Mouse (Mus musculus) liver, embryonic 16.5 days (tissue): ENCODE results near the gene Etl4. TPM values are rescaled to one million over a fixed set of nuclear protein-coding genes. Genes with fewer than 3 reads are reported as not detected.

Source experiments
- ATAC-seq: fragments of 200-750 bp; cut with Nextera tagmentation; 2 replicates; pipeline ENCODE4 v1.8.0; 2017; ENCODE audit warnings: low read depth, mild to moderate bottlenecking, moderate number of reproducible peaks, moderate library complexity
- H3K27ac ChIP-seq: fragments of 300-500 bp; sonication (generic); 2 replicates; pipeline ENCODE4 v1.5.1; 2014; ENCODE audit warnings: mild to moderate bottlenecking, low read length
- H3K27me3 ChIP-seq: fragments of 300-500 bp; sonication (generic); 2 replicates; pipeline ENCODE4 v1.6.1; 2014; ENCODE audit warnings: low read depth, low read length, mixed read lengths; ENCODE audit not compliant: control insufficient read depth, insufficient read depth
- H3K36me3 ChIP-seq: fragments of 300-500 bp; sonication (generic); 2 replicates; pipeline ENCODE4 v1.6.1; 2014; ENCODE audit warnings: mild to moderate bottlenecking; ENCODE audit not compliant: control insufficient read depth, insufficient read depth
- H3K4me1 ChIP-seq: fragments of 300-500 bp; sonication (generic); 2 replicates; pipeline ENCODE4 v1.6.1; 2014; ENCODE audit warnings: low read depth, low read length, mixed read lengths; ENCODE audit not compliant: control insufficient read depth
- H3K4me2 ChIP-seq: fragments of 300-500 bp; sonication (generic); 2 replicates; pipeline ENCODE4 v1.6.1; 2014; ENCODE audit warnings: low read depth, low read length, mixed read lengths
- H3K4me3 ChIP-seq: fragments of 300-500 bp; sonication (generic); 2 replicates; pipeline ENCODE4 v1.5.1; 2014; ENCODE audit warnings: low read depth, mild to moderate bottlenecking, low read length
- H3K9ac ChIP-seq: fragments of 300-500 bp; sonication (generic); 2 replicates; pipeline ENCODE4 v1.6.1; 2014; ENCODE audit warnings: low read depth, low read length
- H3K9me3 ChIP-seq: fragments of 300-500 bp; sonication (generic); replicated peaks from 2 replicates; pipeline ENCODE4 v1.6.1; 2016; ENCODE audit warnings: low read length; ENCODE audit not compliant: control insufficient read depth
- WGBS: fragments of 180-500 bp; shearing (Covaris S2); extraction: QIAGEN DNeasy Blood & Tissue Kit; methylation state at CpG from one replicate; pipeline ENCODE4 v1.1.7; 2014; ENCODE audit not compliant: insufficient replicate concordance; 5-methylcytosine and 5-hydroxymethylcytosine counted together
- polyA plus RNA-seq: library from polyadenylated mRNA; unstranded; fragments of >200 nt; fragmentation: Nextera tagmentation; extraction: Ambion mirVana; gene quantifications from 2 replicates; pipeline ENCODE4 v1.2.1, GENCODE M21; 2015

The Etl4 gene
- polyA plus RNA-seq, 1 experiment from 2014 or later, result 3.4 TPM

- no peaks in the 10 kb centered on the region for H3K36me3 ChIP-seq
- no peak for ATAC-seq
- no peaks in the 10 kb centered on the region for H3K27me3 ChIP-seq
- no peaks in the 10 kb centered on the region for H3K4me1 ChIP-seq
- no peak overlapping the region for H3K4me3 ChIP-seq
- H3K9me3 ChIP-seq, result no peaks in the 10 kb centered on the region
- H3K27ac ChIP-seq, result no peak overlapping the region
- 36% methylated on average over 4 of the region's 4 CpGs for WGBS
- no peak overlapping the region for H3K9ac ChIP-seq
- no peak overlapping the region for H3K4me2 ChIP-seq
Observed at GRCm38 (mm10) chr2:20248043-20248664, 338.6 kb downstream of the Etl4 start.

GRCm38 (mm10) chr2:20249403-20249802 lies 339.8 kb downstream of the Etl4 start:
- Histone ChIP-seq H3K4me2 (no peak overlapping the region), H3K27me3 (no peaks in the 10 kb centered on the region), H3K36me3 (no peaks in the 10 kb centered on the region), H3K4me3 (no peak overlapping the region), H3K27ac (no peak overlapping the region), H3K9me3 (no peaks in the 10 kb centered on the region), H3K9ac (no peak overlapping the region), H3K4me1 (no peaks in the 10 kb centered on the region)
- 58% methylated on average over 4 of the region's 4 CpGs for WGBS
- ATAC-seq, result no peak

- no peak overlapping the region for H3K4me2 ChIP-seq
- no peak overlapping the region for H3K4me3 ChIP-seq
- no peaks in the 10 kb centered on the region for H3K9me3 ChIP-seq
- no peak for ATAC-seq
- H3K27ac ChIP-seq, result no peak overlapping the region
- WGBS, result 25% methylated on average over 2 of the region's 2 CpGs
- no peaks in the 10 kb centered on the region for H3K27me3 ChIP-seq
- H3K4me1 ChIP-seq, result no peaks in the 10 kb centered on the region
- no peak overlapping the region for H3K9ac ChIP-seq
- no peaks in the 10 kb centered on the region for H3K36me3 ChIP-seq
Observed at GRCm38 (mm10) chr2:20276124-20276523, 366.5 kb downstream of the Etl4 start.

GRCm38 (mm10) chr2:20281903-20282302 lies 372.3 kb downstream of the Etl4 start:
- Histone ChIP-seq H3K4me3 (no peak overlapping the region), H3K4me2 (no peak overlapping the region), H3K27me3 (no peaks in the 10 kb centered on the region), H3K9me3 (no peaks in the 10 kb centered on the region), H3K9ac (no peak overlapping the region), H3K27ac (no peak overlapping the region), H3K4me1 (no peaks in the 10 kb centered on the region), H3K36me3 (no peaks in the 10 kb centered on the region)
- 41% methylated on average over 2 of the region's 2 CpGs for WGBS
- ATAC-seq, result no peak

- ATAC-seq, result no peak
- 36% methylated on average over 2 of the region's 2 CpGs for WGBS
Observed at GRCm38 (mm10) chr2:20284425-20284824, 374.8 kb downstream of the Etl4 start.

GRCm38 (mm10) chr2:20290982-20291740 lies 381.6 kb downstream of the Etl4 start:
- H3K27ac ChIP-seq, result no peak overlapping the region
- no peak overlapping the region for H3K4me2 ChIP-seq
- no peaks in the 10 kb centered on the region for H3K4me1 ChIP-seq
- no peak for ATAC-seq
- H3K27me3 ChIP-seq, result no peaks in the 10 kb centered on the region
- H3K9ac ChIP-seq, result no peak overlapping the region
- H3K36me3 ChIP-seq, result no peaks in the 10 kb centered on the region
- no peak overlapping the region for H3K4me3 ChIP-seq
- no peaks in the 10 kb centered on the region for H3K9me3 ChIP-seq
- 52% methylated on average over 4 of the region's 4 CpGs for WGBS

More at GRCm38 (mm10) chr2:20284425-20284824, 374.8 kb downstream of the Etl4 start:
- Histone ChIP-seq H3K4me3 (no peak overlapping the region), H3K9me3 (no peaks in the 10 kb centered on the region), H3K36me3 (no peaks in the 10 kb centered on the region), H3K27ac (no peak overlapping the region), H3K9ac (no peak overlapping the region), H3K4me2 (no peak overlapping the region), H3K27me3 (no peaks in the 10 kb centered on the region), H3K4me1 (no peaks in the 10 kb centered on the region)

GRCm38 (mm10) chr2:20291741-20292110 lies 382.1 kb downstream of the Etl4 start:
- Histone ChIP-seq H3K27ac (no peak overlapping the region), H3K4me1 (no peaks in the 10 kb centered on the region), H3K9me3 (no peaks in the 10 kb centered on the region), H3K4me3 (no peak overlapping the region), H3K36me3 (no peaks in the 10 kb centered on the region), H3K9ac (no peak overlapping the region), H3K4me2 (no peak overlapping the region), H3K27me3 (no peaks in the 10 kb centered on the region)
- WGBS, result 20% methylated on average over 2 of the region's 2 CpGs
- ATAC-seq, result no peak

GRCm38 (mm10) chr2:20293336-20293735 lies 383.8 kb downstream of the Etl4 start:
- Histone ChIP-seq H3K9ac (no peak overlapping the region), H3K4me1 (no peaks in the 10 kb centered on the region), H3K27ac (no peak overlapping the region), H3K4me3 (no peak overlapping the region), H3K4me2 (no peak overlapping the region), H3K9me3 (no peaks in the 10 kb centered on the region), H3K36me3 (no peaks in the 10 kb centered on the region), H3K27me3 (no peaks in the 10 kb centered on the region)
- no peak for ATAC-seq
- WGBS, result 47% methylated on average over 8 of the region's 8 CpGs

- no peaks in the 10 kb centered on the region for H3K27me3 ChIP-seq
- H3K27ac ChIP-seq, result no peak overlapping the region
- WGBS, result 15% methylated on average over 4 of the region's 4 CpGs
- H3K9ac ChIP-seq, result no peak overlapping the region
- H3K4me2 ChIP-seq, result no peak overlapping the region
- H3K4me1 ChIP-seq, result no peaks in the 10 kb centered on the region
- no peaks in the 10 kb centered on the region for H3K9me3 ChIP-seq
- ATAC-seq, result no peak
- no peak overlapping the region for H3K4me3 ChIP-seq
- H3K36me3 ChIP-seq, result no peaks in the 10 kb centered on the region
Observed at GRCm38 (mm10) chr2:20294596-20294995, 385.0 kb downstream of the Etl4 start.
